Comparison of ENCODE assay signal across 24 mouse cellular contexts in genomic region chr10:4604527-4605209, GRCm38 (mm10). TPM values are rescaled to one million over a fixed set of nuclear protein-coding genes. Genes with fewer than 3 reads are reported as not detected.
DNase-seq lines count a peak whose midpoint lies in the region; ATAC-seq lines count a peak whose summit lies in the region.
"Had no signal": no experiment of that assay in that cellular context is flagged by ENCODE, and none has a peak within 500 bp of the region (broad histone marks: within the 10 kb centered on the region; RNA-seq: fewer than 3 reads in every experiment).

No protein-coding gene starts in this region.

- H3K36me3 ChIP-seq in liver, embryonic 13.5 days, result no peaks in the 10 kb centered on the region
- H3K36me3 ChIP-seq in liver, embryonic 12.5 days, result no peaks in the 10 kb centered on the region
- no peaks in the 10 kb centered on the region for H3K36me3 ChIP-seq in liver, embryonic 15.5 days (replicated peaks)
- H3K36me3 ChIP-seq in heart, embryonic 10.5 days, result no peaks in the 10 kb centered on the region
- H3K36me3 ChIP-seq: embryonic facial prominence, embryonic 12.5 days; G1E; heart, embryonic 15.5 days; hindbrain, embryonic 13.5 days had no signal

- H3K4me2 ChIP-seq in liver, embryonic 13.5 days, result no peak overlapping the region
- no peak overlapping the region for H3K4me2 ChIP-seq in liver, embryonic 12.5 days
- no peak overlapping the region for H3K4me2 ChIP-seq in liver, embryonic 15.5 days
- H3K4me2 ChIP-seq: embryonic facial prominence, embryonic 12.5 days; forebrain, embryonic 13.5 days; heart, embryonic 11.5 days; heart, embryonic 15.5 days; hindbrain, embryonic 13.5 days had no signal

- no peaks in the 10 kb centered on the region for H3K27me3 ChIP-seq in liver, embryonic 13.5 days
- H3K27me3 ChIP-seq in liver, embryonic 12.5 days (replicated peaks), result no peaks in the 10 kb centered on the region
- no peaks in the 10 kb centered on the region for H3K27me3 ChIP-seq in liver, embryonic 15.5 days
- H3K27me3 ChIP-seq in heart, embryonic 10.5 days (ENCODE audit: insufficient read depth, poor library complexity, severe bottlenecking), result no peaks in the 10 kb centered on the region
- H3K27me3 ChIP-seq: embryonic facial prominence, embryonic 12.5 days; forebrain, embryonic 13.5 days; heart, embryonic 15.5 days; hindbrain, embryonic 13.5 days had no signal

- no peak overlapping the region for H3K4me3 ChIP-seq in liver, embryonic 13.5 days (replicated peaks)
- H3K4me3 ChIP-seq in liver, embryonic 12.5 days, result no peak overlapping the region
- H3K4me3 ChIP-seq in liver, embryonic 15.5 days (replicated peaks), result no peak overlapping the region
- no peak overlapping the region for H3K4me3 ChIP-seq in heart, embryonic 10.5 days
- H3K4me3 ChIP-seq: embryonic facial prominence, embryonic 12.5 days; forebrain, embryonic 13.5 days; gastrocnemius, adult 2 months; heart, embryonic 15.5 days; hindbrain, embryonic 13.5 days had no signal

- DNase-seq in adrenal gland, adult 2 months, result peak; percentile 19
- DNase-seq in adrenal gland, postnatal 25 days, result no peak
- DNase-seq in liver, embryonic 13.5 days, result no peak
- DNase-seq in gastrocnemius, adult 8-10 months (ENCODE audit: low spot score in 2 of 2), result no peak
- no peak for DNase-seq in heart, embryonic 10.5 days (ENCODE audit: low spot score)
- DNase-seq: B cell, adult 2 months; cerebellum, adult 11 months; cerebellum, adult 8-10 months; cerebellum, postnatal 14 days; forebrain, postnatal 0 days; gastrocnemius, adult 2 months; gastrocnemius, postnatal 36 days; heart, adult 18-20 months; heart, postnatal 14 days had no signal

- peak; percentile 47 for ATAC-seq in liver, embryonic 13.5 days (ENCODE audit: low read depth)
- no peak for ATAC-seq in liver, embryonic 12.5 days
- peak; percentile 78 for ATAC-seq in liver, embryonic 15.5 days (ENCODE audit: insufficient read depth)
- ATAC-seq: CD4-positive, CD25-positive, alpha-beta regulatory T cell, adult 4 months; forebrain, embryonic 13.5 days; forebrain, postnatal 0 days; hindbrain, postnatal 0 days had no signal

- no peak overlapping the region for H3K27ac ChIP-seq in liver, embryonic 13.5 days
- H3K27ac ChIP-seq in liver, embryonic 12.5 days, result no peak overlapping the region
- peak overlapping the region; percentile 41 for H3K27ac ChIP-seq in liver, embryonic 15.5 days (replicated peaks)
- H3K27ac ChIP-seq in heart, embryonic 10.5 days, result no peak overlapping the region
- H3K27ac ChIP-seq: embryonic facial prominence, embryonic 12.5 days; forebrain, embryonic 13.5 days; gastrocnemius, adult 2 months; heart, embryonic 15.5 days; hindbrain, embryonic 13.5 days; hindbrain, postnatal 0 days had no signal

- H3K4me1 ChIP-seq in liver, embryonic 13.5 days (replicated peaks), result no peaks in the 10 kb centered on the region
- no peaks in the 10 kb centered on the region for H3K4me1 ChIP-seq in liver, embryonic 12.5 days
- H3K4me1 ChIP-seq in liver, embryonic 15.5 days (replicated peaks), result no peaks in the 10 kb centered on the region
- no peaks in the 10 kb centered on the region for H3K4me1 ChIP-seq in heart, embryonic 10.5 days
- H3K4me1 ChIP-seq: embryonic facial prominence, embryonic 12.5 days; forebrain, embryonic 13.5 days; heart, embryonic 15.5 days; hindbrain, embryonic 13.5 days had no signal

- H3K9ac ChIP-seq in liver, embryonic 13.5 days, result no peak overlapping the region
- H3K9ac ChIP-seq in liver, embryonic 12.5 days, result no peak overlapping the region
- no peak overlapping the region for H3K9ac ChIP-seq in liver, embryonic 15.5 days
- H3K9ac ChIP-seq: embryonic facial prominence, embryonic 12.5 days; forebrain, embryonic 13.5 days; forebrain, postnatal 0 days; heart, embryonic 15.5 days; hindbrain, embryonic 13.5 days had no signal

- no peaks in the 10 kb centered on the region for H3K9me3 ChIP-seq in liver, embryonic 13.5 days (replicated peaks)
- H3K9me3 ChIP-seq in liver, embryonic 12.5 days (replicated peaks), result no peaks in the 10 kb centered on the region
- no peaks in the 10 kb centered on the region for H3K9me3 ChIP-seq in liver, embryonic 15.5 days (replicated peaks)
- H3K9me3 ChIP-seq in heart, embryonic 10.5 days, result no peaks in the 10 kb centered on the region
- H3K9me3 ChIP-seq: embryonic facial prominence, embryonic 12.5 days; forebrain, embryonic 13.5 days; heart, embryonic 15.5 days; hindbrain, embryonic 13.5 days had no signal

- WGBS in liver, embryonic 13.5 days (ENCODE audit: insufficient replicate concordance), result 63% methylated on average over 4 of the region's 4 CpGs
- WGBS in liver, embryonic 12.5 days (ENCODE audit: insufficient replicate concordance), result 66% methylated on average over 4 of the region's 4 CpGs
- 52% methylated on average over 4 of the region's 4 CpGs for WGBS in liver, embryonic 15.5 days (ENCODE audit: insufficient replicate concordance)
- 80% methylated on average over 4 of the region's 4 CpGs for WGBS in heart, embryonic 10.5 days

RNA-seq across cellular contexts. Expression of gene Esr1, which starts 6.7 kb away (rescaled TPM):
- 10 to 100 TPM; 17.3 to 31.9 TPM for total RNA-seq in adrenal gland, adult 2 months (2021)
- polyA plus RNA-seq in adrenal gland, adult 2 months (2012; rRNA removed), result 15.3 and 22.1 TPM in 2 replicates
- total RNA-seq in adrenal gland, postnatal 25 days (2021), result 12.0 and 12.8 TPM in 2 replicates
- polyA plus RNA-seq in liver, embryonic 13.5 days (2015; fragmentation: Nextera tagmentation; extraction: Ambion mirVana), result 0.03 and 0.12 TPM in 2 replicates
- 0.01 and 0.10 TPM in 2 replicates for polyA plus RNA-seq in liver, embryonic 12.5 days (2016; fragmentation: Nextera tagmentation; extraction: Ambion mirVana)
- polyA plus RNA-seq in liver, embryonic 15.5 days (2015; fragmentation: Nextera tagmentation; extraction: Ambion mirVana), result 0.32 and 0.44 TPM in 2 replicates
- 10 to 100 TPM; 30.6 to 39.3 (median 33.9) TPM for total RNA-seq in gastrocnemius, adult 8-10 months (2022)
- 0.64 and 0.68 TPM in 2 replicates for polyA plus RNA-seq in heart, embryonic 10.5 days (2016; fragmentation: Nextera tagmentation; extraction: Ambion mirVana)
- polyA plus RNA-seq: forebrain, embryonic 13.5 days; G1E had no signal
